Mouse (Mus musculus) erythroblast, embryonic 14.5 days (primary cell): ENCODE results near the gene Ctf2. TPM values are rescaled to one million over a fixed set of nuclear protein-coding genes. Genes with fewer than 3 reads are reported as not detected.

Experiments used
- H3K27me3 ChIP-seq: 2 replicates; pipeline ENCODE4 v1.6.1; 2012; ENCODE audit warnings: inconsistent platforms; ENCODE audit not compliant: control insufficient read depth
- H3K36me3 ChIP-seq: 2 replicates; pipeline ENCODE4 v1.6.1; 2012; ENCODE audit warnings: mild to moderate bottlenecking, inconsistent platforms; ENCODE audit not compliant: control insufficient read depth
- H3K4me1 ChIP-seq: 2 replicates; pipeline ENCODE4 v1.6.1; 2012; ENCODE audit warnings: inconsistent platforms; ENCODE audit not compliant: control insufficient read depth
- H3K4me3 ChIP-seq: replicated peaks from 2 replicates; pipeline ENCODE3; 2012; ENCODE audit warnings: moderate library complexity, mild to moderate bottlenecking, inconsistent platforms
- H3K9me3 ChIP-seq: 2 replicates; pipeline ENCODE4 v1.6.1; 2012; ENCODE audit warnings: low read length, inconsistent platforms, mixed read lengths; ENCODE audit not compliant: control insufficient read depth
- GATA1 ChIP-seq: IDR thresholded peaks from 2 replicates; pipeline ENCODE4 v1.6.1; 2012; ENCODE audit warnings: low read length, inconsistent platforms, mixed read lengths
- TAL1 ChIP-seq: IDR thresholded peaks from 3 replicates; pipeline ENCODE4 v1.6.1; 2012; ENCODE audit warnings: low read length, inconsistent platforms, mixed read lengths
- polyA plus RNA-seq: library from polyadenylated mRNA; stranded (reverse); fragments of >175 nt; gene quantifications from 2 replicates; pipeline ENCODE4 v1.2.3, GENCODE M21; 2012

Ctf2 gene
- polyA plus RNA-seq, 1 experiment: 0.02 TPM

- no peaks in the 10 kb centered on the region for H3K27me3 ChIP-seq
- H3K4me1 ChIP-seq: peaks cover 28% of the 10 kb centered on the region
- H3K4me3 ChIP-seq: no peak overlapping the region
- no peaks in the 10 kb centered on the region for H3K36me3 ChIP-seq
- TF ChIP-seq GATA1 (no peak), TAL1 (no peak)
- H3K9me3 ChIP-seq: no peaks in the 10 kb centered on the region
Observed at GRCm38 (mm10) chr7:127681888-127682553, 49.9 kb downstream of the Ctf2 start.

- Histone ChIP-seq H3K4me1 (peaks cover 19% of the 10 kb centered on the region), H3K27me3 (no peaks in the 10 kb centered on the region), H3K36me3 (no peaks in the 10 kb centered on the region), H3K4me3 (no peak overlapping the region), H3K9me3 (no peaks in the 10 kb centered on the region)
- TF ChIP-seq TAL1 (no peak), GATA1 (no peak)
Observed at GRCm38 (mm10) chr7:127680541-127680940, 51.4 kb downstream of the Ctf2 start.

- no peaks in the 10 kb centered on the region for H3K9me3 ChIP-seq
- no peak overlapping the region for H3K4me3 ChIP-seq
- H3K36me3 ChIP-seq: no peaks in the 10 kb centered on the region
- H3K27me3 ChIP-seq: no peaks in the 10 kb centered on the region
- no peak for TF ChIP-seq GATA1
- no peak for TF ChIP-seq TAL1
- H3K4me1 ChIP-seq: peaks cover 14% of the 10 kb centered on the region
Observed at GRCm38 (mm10) chr7:127678811-127679210, 53.2 kb downstream of the Ctf2 start.

- no peaks in the 10 kb centered on the region for H3K27me3 ChIP-seq
- peaks cover 11% of the 10 kb centered on the region for H3K4me1 ChIP-seq
- H3K36me3 ChIP-seq: no peaks in the 10 kb centered on the region
- H3K4me3 ChIP-seq: no peak overlapping the region
- no peaks in the 10 kb centered on the region for H3K9me3 ChIP-seq
- TF ChIP-seq GATA1 (no peak), TAL1 (no peak)
Observed at GRCm38 (mm10) chr7:127677609-127678008, 54.4 kb downstream of the Ctf2 start.

- TF ChIP-seq TAL1: no peak
- TF ChIP-seq GATA1: no peak
- no peaks in the 10 kb centered on the region for H3K27me3 ChIP-seq
Observed at GRCm38 (mm10) chr7:127677077-127677476, 54.9 kb downstream of the Ctf2 start.

GRCm38 (mm10) chr7:127675391-127675811 lies 56.6 kb downstream of the Ctf2 start:
- TF ChIP-seq GATA1 (no peak), TAL1 (no peak)
- H3K9me3 ChIP-seq: no peaks in the 10 kb centered on the region
- no peak overlapping the region for H3K4me3 ChIP-seq
- H3K4me1 ChIP-seq: no peaks in the 10 kb centered on the region; the same call in none of the 2 replicates
- no peaks in the 10 kb centered on the region for H3K27me3 ChIP-seq
- no peaks in the 10 kb centered on the region for H3K36me3 ChIP-seq

More at GRCm38 (mm10) chr7:127677077-127677476, 54.9 kb downstream of the Ctf2 start:
- Histone ChIP-seq H3K4me1 (peaks cover 6% of the 10 kb centered on the region), H3K36me3 (no peaks in the 10 kb centered on the region), H3K9me3 (no peaks in the 10 kb centered on the region), H3K4me3 (no peak overlapping the region)

- H3K36me3 ChIP-seq: no peaks in the 10 kb centered on the region
- H3K9me3 ChIP-seq: no peaks in the 10 kb centered on the region
- H3K4me3 ChIP-seq: no peak overlapping the region
- no peak for TF ChIP-seq GATA1
- no peak for TF ChIP-seq TAL1
- no peaks in the 10 kb centered on the region; the same call in none of the 2 replicates for H3K4me1 ChIP-seq
- H3K27me3 ChIP-seq: no peaks in the 10 kb centered on the region
Observed at GRCm38 (mm10) chr7:127674977-127675376, 57.0 kb downstream of the Ctf2 start.

GRCm38 (mm10) chr7:127672776-127673175 lies 59.2 kb downstream of the Ctf2 start:
- Histone ChIP-seq H3K36me3 (no peaks in the 10 kb centered on the region), H3K27me3 (no peaks in the 10 kb centered on the region), H3K4me3 (no peak overlapping the region), H3K9me3 (no peaks in the 10 kb centered on the region), H3K4me1 (peaks cover 3% of the 10 kb centered on the region)
- TF ChIP-seq TAL1: no peak
- no peak for TF ChIP-seq GATA1

GRCm38 (mm10) chr7:127671880-127672774 lies 59.8 kb downstream of the Ctf2 start:
- no peak for TF ChIP-seq TAL1
- no peak for TF ChIP-seq GATA1
- Histone ChIP-seq H3K4me1 (peaks cover 3% of the 10 kb centered on the region), H3K9me3 (no peaks in the 10 kb centered on the region), H3K4me3 (no peak overlapping the region), H3K36me3 (no peaks in the 10 kb centered on the region), H3K27me3 (no peaks in the 10 kb centered on the region)

Other genes with a start within 250 kb of the Ctf2 start
- gene Srcap, start 220.2 kb downstream of the Ctf2 start, polyA plus RNA-seq: 1.0 and 1.5 TPM in 2 replicates
- 7.0 and 7.8 TPM in 2 replicates for gene Gm42715, start 212.6 kb downstream of the Ctf2 start, polyA plus RNA-seq
- gene Tmem265, start 170.8 kb downstream of the Ctf2 start, polyA plus RNA-seq: 0.61 and 0.75 TPM in 2 replicates
- gene Phkg2, start 158.8 kb downstream of the Ctf2 start, polyA plus RNA-seq: 5.4 and 7.7 TPM in 2 replicates
- 7.1 and 8.9 TPM in 2 replicates for gene Ccdc189, start 143.6 kb downstream of the Ctf2 start, polyA plus RNA-seq
- 4.4 and 5.0 TPM in 2 replicates for gene Rnf40, start 143.4 kb downstream of the Ctf2 start, polyA plus RNA-seq
- gene Zfp629, start 116.4 kb downstream of the Ctf2 start, polyA plus RNA-seq: 0.11 and 0.15 TPM in 2 replicates
- gene Bcl7c, start 23.2 kb downstream of the Ctf2 start, polyA plus RNA-seq: 16.0 and 17.8 TPM in 2 replicates
- 0.06 TPM in 1 of 2 replicates, not detected in the other for gene Ctf1, start 19.4 kb downstream of the Ctf2 start, polyA plus RNA-seq
- gene Fbxl19, start 12.4 kb upstream of the Ctf2 start, polyA plus RNA-seq: 8.2 and 9.9 TPM in 2 replicates
- gene Orai3, start 37.6 kb upstream of the Ctf2 start, polyA plus RNA-seq: 0.30 and 0.44 TPM in 2 replicates
- 4.7 and 6.0 TPM in 2 replicates for gene Setd1a, start 44.5 kb upstream of the Ctf2 start, polyA plus RNA-seq
- 0.39 TPM in 1 of 2 replicates, not detected in the other for gene Gm49388, start 53.4 kb upstream of the Ctf2 start, polyA plus RNA-seq
- 0.43 and 0.50 TPM in 2 replicates for gene Hsd3b7, start 68.4 kb upstream of the Ctf2 start, polyA plus RNA-seq
- 1.4 and 1.5 TPM in 2 replicates for gene Stx4a, start 92.1 kb upstream of the Ctf2 start, polyA plus RNA-seq
- gene Stx1b, start 92.4 kb upstream of the Ctf2 start, polyA plus RNA-seq: 0.01 TPM in 1 of 2 replicates, not detected in the other
- 1.3 TPM in 2 replicates for gene Zfp646, start 144.1 kb upstream of the Ctf2 start, polyA plus RNA-seq
- gene Zfp668, start 144.7 kb upstream of the Ctf2 start, polyA plus RNA-seq: 1.3 and 1.5 TPM in 2 replicates
- 0.03 and 0.05 TPM in 2 replicates for gene Prss53, start 158.8 kb upstream of the Ctf2 start, polyA plus RNA-seq
- gene Gm21974, start 163.3 kb upstream of the Ctf2 start, polyA plus RNA-seq: not detected in 2 replicates
- 0.89 and 1.3 TPM in 2 replicates for gene Vkorc1, start 163.5 kb upstream of the Ctf2 start, polyA plus RNA-seq
- 13.1 and 18.3 TPM in 2 replicates for gene Bckdk, start 171.9 kb upstream of the Ctf2 start, polyA plus RNA-seq
- gene Kat8, start 180.3 kb upstream of the Ctf2 start, polyA plus RNA-seq: 0.44 and 0.49 TPM in 2 replicates
- gene Prss8, start 197.9 kb upstream of the Ctf2 start, polyA plus RNA-seq: 0.04 TPM in 1 of 2 replicates, not detected in the other
- 0.21 and 0.28 TPM in 2 replicates for gene Prss36, start 214.6 kb upstream of the Ctf2 start, polyA plus RNA-seq
- gene Fus, start 235.3 kb upstream of the Ctf2 start, polyA plus RNA-seq: 39.4 and 42.2 TPM in 2 replicates